Mouse (Mus musculus) kidney, adult 2 months (tissue): ENCODE data around the gene Lhfpl2. TPM values are rescaled to one million over a fixed set of nuclear protein-coding genes. Genes with fewer than 3 reads are reported as not detected.

Experiments
- DNase-seq: peaks from one replicate; pipeline ENCODE4 v3.0.0; 2021
- H3K27ac ChIP-seq: fragments of 200-500 bp; 2 replicates; pipeline ENCODE4 v1.5.1; 2012; ENCODE audit warnings: low read depth, low read length, control low read depth, inconsistent platforms; ENCODE audit not compliant: insufficient read depth
- H3K27me3 ChIP-seq: fragments of 200-500 bp; replicated peaks from 2 replicates; pipeline ENCODE4 v1.6.1; 2012; ENCODE audit warnings: mild to moderate bottlenecking, moderate library complexity, low read length, inconsistent platforms; ENCODE audit not compliant: control insufficient read depth, insufficient read depth
- H3K36me3 ChIP-seq: fragments of 200-500 bp; 2 replicates; pipeline ENCODE4 v1.6.1; 2012; ENCODE audit warnings: mild to moderate bottlenecking, moderate library complexity, low read length, inconsistent platforms; ENCODE audit not compliant: control insufficient read depth, insufficient read depth
- H3K4me1 ChIP-seq: fragments of 200-500 bp; 2 replicates; pipeline ENCODE4 v1.6.1; 2011; ENCODE audit warnings: low read length; ENCODE audit not compliant: control insufficient read depth, insufficient read depth
- H3K4me3 ChIP-seq: fragments of 200-500 bp; 2 replicates; pipeline ENCODE4 v1.5.1; 2011; ENCODE audit warnings: mild to moderate bottlenecking, low read depth, low read length, control low read depth; ENCODE audit not compliant: insufficient read depth
- CTCF ChIP-seq: fragments of 200-500 bp; conservative IDR thresholded peaks from 2 replicates; pipeline ENCODE4 v1.5.1; 2011; ENCODE audit warnings: low read depth, mild to moderate bottlenecking, control low read depth, low read length, moderate library complexity, mixed read lengths; ENCODE audit not compliant: insufficient read depth, insufficient read length
- POLR2A ChIP-seq: fragments of 200-500 bp; IDR thresholded peaks from one replicate; pipeline ENCODE4 v1.6.1; 2011; ENCODE audit warnings: low read depth, low read length, control low read depth
- WGBS: fragments of 180-500 bp; shearing (Covaris S2); methylation state at CpG from one replicate; pipeline ENCODE4 v1.1.7; 2018; 5-methylcytosine and 5-hydroxymethylcytosine counted together
- polyA plus RNA-seq: library from polyadenylated mRNA; depleted of rRNA; stranded (reverse); fragments of >200 nt; gene quantifications from 2 replicates; pipeline ENCODE4 v1.2.3, GENCODE M21; 2012; rRNA removed

The Lhfpl2 gene
- polyA plus RNA-seq, 1 experiment, result 11.3 TPM

GRCm38 (mm10) chr13:94224717-94225705 lies 167.4 kb downstream of the Lhfpl2 start:
- DNase-seq, result no peak
- 93% methylated on average over 38 of the region's 38 CpGs for WGBS
- TF ChIP-seq POLR2A, result no peak
- no peak for TF ChIP-seq CTCF

GRCm38 (mm10) chr13:94231871-94232270 lies 174.3 kb downstream of the Lhfpl2 start:
- Histone ChIP-seq H3K27ac (no peak overlapping the region), H3K36me3 (no peaks in the 10 kb centered on the region; the same call in 1 of the 2 replicates), H3K4me1 (no peaks in the 10 kb centered on the region), H3K27me3 (no peaks in the 10 kb centered on the region), H3K4me3 (no peak overlapping the region)
- DNase-seq, result no peak
- TF ChIP-seq CTCF, result no peak
- TF ChIP-seq POLR2A, result no peak
- 85% methylated on average over 14 of the region's 14 CpGs for WGBS

More at GRCm38 (mm10) chr13:94224717-94225705, 167.4 kb downstream of the Lhfpl2 start:
- H3K27ac ChIP-seq, result no peak overlapping the region
- H3K4me1 ChIP-seq, result no peaks in the 10 kb centered on the region
- H3K4me3 ChIP-seq, result no peak overlapping the region
- H3K27me3 ChIP-seq, result no peaks in the 10 kb centered on the region
- H3K36me3 ChIP-seq, result no peaks in the 10 kb centered on the region

GRCm38 (mm10) chr13:94239488-94239887 lies 181.9 kb downstream of the Lhfpl2 start:
- DNase-seq, result no peak
- 68% methylated on average over 4 of the region's 4 CpGs for WGBS
- H3K4me1 ChIP-seq, result peaks cover 17% of the 10 kb centered on the region
- no peak overlapping the region for H3K27ac ChIP-seq
- H3K4me3 ChIP-seq, result no peak overlapping the region
- H3K27me3 ChIP-seq, result no peaks in the 10 kb centered on the region
- no peak for TF ChIP-seq POLR2A
- TF ChIP-seq CTCF, result no peak
- no peaks in the 10 kb centered on the region for H3K36me3 ChIP-seq

GRCm38 (mm10) chr13:94240111-94240510 lies 182.5 kb downstream of the Lhfpl2 start:
- WGBS, result 76% methylated on average over 6 of the region's 6 CpGs
- no peaks in the 10 kb centered on the region for H3K27me3 ChIP-seq
- no peaks in the 10 kb centered on the region for H3K36me3 ChIP-seq
- no peak overlapping the region for H3K27ac ChIP-seq
- TF ChIP-seq CTCF (no peak), POLR2A (no peak)
- DNase-seq, result no peak
- H3K4me1 ChIP-seq, result peaks cover 17% of the 10 kb centered on the region
- no peak overlapping the region for H3K4me3 ChIP-seq

- no peaks in the 10 kb centered on the region for H3K36me3 ChIP-seq
- H3K4me1 ChIP-seq, result peaks cover 17% of the 10 kb centered on the region
- no peak overlapping the region for H3K27ac ChIP-seq
- no peaks in the 10 kb centered on the region for H3K27me3 ChIP-seq
- no peak overlapping the region for H3K4me3 ChIP-seq
- no peak for TF ChIP-seq POLR2A
- TF ChIP-seq CTCF, result no peak
- WGBS, result 38% methylated on average over 5 of the region's 5 CpGs
- DNase-seq, result no peak
Measured at GRCm38 (mm10) chr13:94240873-94241272, 183.3 kb downstream of the Lhfpl2 start.

GRCm38 (mm10) chr13:94241892-94242524 lies 184.4 kb downstream of the Lhfpl2 start:
- H3K27me3 ChIP-seq, result no peaks in the 10 kb centered on the region
- 48% methylated on average over 4 of the region's 4 CpGs for WGBS
- H3K36me3 ChIP-seq, result no peaks in the 10 kb centered on the region
- DNase-seq, result peak; percentile 28
- peaks cover 17% of the 10 kb centered on the region for H3K4me1 ChIP-seq
- H3K4me3 ChIP-seq, result no peak overlapping the region
- no peak for TF ChIP-seq CTCF
- TF ChIP-seq POLR2A, result no peak
- H3K27ac ChIP-seq, result no peak overlapping the region

- H3K4me1 ChIP-seq, result peaks cover 17% of the 10 kb centered on the region
- no peak overlapping the region for H3K27ac ChIP-seq
- H3K36me3 ChIP-seq, result no peaks in the 10 kb centered on the region
- WGBS, result 55% methylated on average over 2 of the region's 2 CpGs
- no peak overlapping the region for H3K4me3 ChIP-seq
- no peaks in the 10 kb centered on the region for H3K27me3 ChIP-seq
- DNase-seq, result no peak
- TF ChIP-seq CTCF (no peak), POLR2A (no peak)
Measured at GRCm38 (mm10) chr13:94242897-94243296, 185.3 kb downstream of the Lhfpl2 start.

Other genes with a start within 250 kb of the Lhfpl2 start
- gene Scamp1, start 228.1 kb downstream of the Lhfpl2 start, polyA plus RNA-seq, result 21.3 and 22.3 TPM in 2 replicates